Mouse (Mus musculus): ENCODE measurements at regions not wholly inside any gene's neighbourhood (a gene's known extent, or its start where the extent isn't known, plus 50 kb on each side); places are given as distances from the start of the nearest gene placed in this dataset.

DNA sequence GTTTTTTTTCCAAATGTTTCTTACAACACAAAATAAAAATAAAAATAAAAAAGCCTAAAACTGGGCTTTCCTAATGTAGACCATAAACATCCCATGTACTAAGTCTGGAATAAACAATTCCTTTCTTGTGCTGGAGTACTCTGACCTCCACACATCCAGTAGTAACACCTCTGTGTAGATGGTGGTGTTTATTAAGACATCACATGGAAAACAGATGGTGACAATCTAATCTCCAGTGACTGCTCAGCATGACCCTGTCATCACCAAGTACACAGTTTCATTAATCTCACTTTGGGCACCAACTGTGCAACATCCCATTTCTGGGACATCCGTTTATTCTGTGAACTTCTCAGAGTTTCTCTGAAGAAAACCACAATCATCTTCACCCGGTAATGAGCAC is 118.7 kb upstream of the Bank1 start:
- no peak for DNase-seq (ENCODE audit: low spot score in 2 of 2)

DNA sequence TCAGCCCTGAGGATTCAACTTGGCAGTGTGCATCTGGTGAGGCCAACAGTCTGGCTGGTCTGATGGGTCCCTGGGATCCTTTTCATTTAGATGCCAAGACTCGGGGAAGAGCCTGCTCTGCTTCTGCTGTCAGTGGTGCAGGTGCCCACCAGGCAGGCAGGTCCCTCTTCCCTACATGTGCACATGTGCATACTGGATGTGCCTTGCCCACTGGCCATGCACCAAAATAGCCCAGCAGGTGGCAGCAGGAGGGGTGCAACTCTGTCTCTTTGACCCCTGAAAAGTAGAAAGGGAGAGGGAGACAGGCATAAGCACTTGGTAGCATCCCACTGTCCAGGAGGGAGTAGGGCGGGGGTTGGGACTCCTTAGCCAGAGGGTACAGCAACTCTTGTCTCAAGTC is 116.2 kb upstream of the Bank1 start:
- DNase-seq (ENCODE audit: low spot score in 2 of 2) = no peak

DNA sequence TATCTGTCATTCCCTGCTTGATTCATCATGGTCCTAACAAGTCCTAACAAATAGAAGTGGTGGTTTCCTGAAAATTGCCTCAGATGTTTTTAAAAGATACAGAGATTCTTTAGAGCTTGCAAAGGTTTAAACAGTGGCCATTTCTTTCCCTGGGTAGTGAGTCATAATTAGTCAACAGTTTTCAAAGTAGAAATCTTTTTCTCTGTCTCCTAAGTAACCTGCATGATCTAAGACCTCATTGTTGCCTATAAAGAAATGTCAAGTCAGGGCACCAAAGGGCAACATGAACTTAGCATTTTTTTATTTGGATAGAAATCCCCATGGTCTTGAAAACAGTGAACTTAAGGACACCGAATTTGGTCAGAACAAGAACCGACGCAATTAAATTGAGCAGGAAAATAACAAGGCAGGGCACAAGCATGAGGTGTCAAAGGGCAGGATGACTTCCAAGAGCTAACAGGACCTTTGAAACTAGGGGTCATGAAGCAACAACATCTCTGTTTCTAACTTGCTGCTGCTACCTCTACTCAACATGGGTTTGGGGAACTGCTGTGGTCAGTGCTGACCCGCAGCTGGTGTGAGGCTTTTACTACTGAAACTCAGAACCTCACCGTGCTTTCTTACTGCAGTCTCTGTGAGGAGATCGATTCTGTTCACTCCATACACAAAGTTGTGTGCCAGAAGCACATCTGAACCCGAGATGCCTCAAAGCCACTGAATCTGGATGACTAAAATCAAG is 114.2 kb upstream of the Bank1 start:
- no peak for DNase-seq (ENCODE audit: low spot score in 2 of 2)

DNA sequence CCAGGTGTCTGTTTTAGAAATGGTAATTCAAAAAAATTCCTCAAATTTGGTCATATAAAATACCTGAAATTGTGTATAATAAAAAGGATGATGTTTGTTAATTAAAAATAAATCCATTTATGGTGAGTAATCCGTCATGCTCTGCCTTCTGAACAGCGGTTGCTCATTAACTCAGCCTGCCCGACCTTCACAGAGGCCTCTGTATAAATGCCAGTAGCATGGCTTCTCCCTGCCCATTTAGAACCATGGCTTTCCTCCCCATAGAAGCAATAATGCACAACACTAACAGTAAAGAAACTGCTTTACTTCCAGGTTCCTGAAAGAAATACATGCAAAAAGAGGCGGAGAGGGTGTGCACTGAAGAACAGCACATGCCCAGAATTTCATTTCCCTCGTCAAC is 113.5 kb upstream of the Bank1 start:
- DNase-seq (ENCODE audit: low spot score in 2 of 2) = no peak

DNA sequence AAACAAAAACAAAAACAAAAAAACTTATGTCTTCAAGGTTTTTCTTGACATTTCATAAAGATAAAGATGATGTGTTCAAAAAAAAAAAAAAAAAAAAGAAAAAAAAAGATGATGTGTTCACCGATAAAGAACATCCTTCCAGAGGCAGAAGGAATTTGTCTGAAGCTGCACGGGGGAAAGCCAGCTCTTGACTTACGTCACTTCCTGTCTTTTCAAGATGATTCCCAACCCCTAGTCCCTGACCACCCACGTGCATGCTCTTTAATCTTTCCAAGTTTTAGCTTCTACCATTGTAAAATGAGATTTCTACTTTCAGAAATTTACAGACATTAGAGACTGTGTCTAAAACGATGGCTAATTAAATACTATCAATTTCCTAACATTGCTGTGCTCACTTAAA is 108.5 kb upstream of the Bank1 start:
- no peak for DNase-seq (ENCODE audit: low spot score in 2 of 2)

DNA sequence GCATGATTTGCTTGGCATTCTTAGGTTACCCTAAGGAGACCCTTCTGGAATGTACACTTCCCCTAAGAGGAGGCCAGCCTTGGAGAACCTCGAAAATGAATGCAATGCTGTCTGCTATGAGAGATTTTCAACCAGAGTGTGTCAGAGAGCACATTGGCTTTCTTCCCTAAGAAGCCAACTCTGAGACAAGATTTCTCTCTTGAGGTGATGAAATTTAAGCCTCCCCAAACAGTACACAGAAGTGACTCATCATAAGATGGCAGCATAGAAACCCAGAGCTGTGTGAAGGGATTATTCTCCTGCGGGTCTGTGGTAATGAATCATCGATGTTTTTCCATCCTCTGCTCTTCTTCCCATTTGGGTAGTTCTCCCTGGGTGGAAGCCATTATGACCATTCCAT is 106.2 kb upstream of the Bank1 start:
- DNase-seq (ENCODE audit: low spot score in 2 of 2) = no peak

DNA sequence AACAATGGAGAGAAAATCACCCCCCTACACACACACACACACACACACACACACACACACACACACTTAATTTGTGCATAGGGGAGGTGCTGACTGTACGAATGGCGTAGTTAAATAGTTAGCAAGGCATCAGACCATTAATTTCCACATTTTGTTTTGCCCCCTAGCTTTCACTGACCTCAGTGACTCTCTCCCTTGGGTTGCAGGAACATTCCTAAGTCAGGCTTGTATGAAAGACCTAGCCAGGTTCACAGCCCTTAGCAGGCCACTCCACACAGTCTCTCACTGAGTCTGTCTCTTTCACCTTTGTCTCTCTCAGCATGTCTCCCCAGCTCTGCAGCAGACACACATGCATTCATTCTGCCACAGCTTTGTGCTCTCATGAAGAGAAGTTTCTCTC is 101.6 kb upstream of the Bank1 start:
- no peak for DNase-seq (ENCODE audit: low spot score in 2 of 2)

DNA sequence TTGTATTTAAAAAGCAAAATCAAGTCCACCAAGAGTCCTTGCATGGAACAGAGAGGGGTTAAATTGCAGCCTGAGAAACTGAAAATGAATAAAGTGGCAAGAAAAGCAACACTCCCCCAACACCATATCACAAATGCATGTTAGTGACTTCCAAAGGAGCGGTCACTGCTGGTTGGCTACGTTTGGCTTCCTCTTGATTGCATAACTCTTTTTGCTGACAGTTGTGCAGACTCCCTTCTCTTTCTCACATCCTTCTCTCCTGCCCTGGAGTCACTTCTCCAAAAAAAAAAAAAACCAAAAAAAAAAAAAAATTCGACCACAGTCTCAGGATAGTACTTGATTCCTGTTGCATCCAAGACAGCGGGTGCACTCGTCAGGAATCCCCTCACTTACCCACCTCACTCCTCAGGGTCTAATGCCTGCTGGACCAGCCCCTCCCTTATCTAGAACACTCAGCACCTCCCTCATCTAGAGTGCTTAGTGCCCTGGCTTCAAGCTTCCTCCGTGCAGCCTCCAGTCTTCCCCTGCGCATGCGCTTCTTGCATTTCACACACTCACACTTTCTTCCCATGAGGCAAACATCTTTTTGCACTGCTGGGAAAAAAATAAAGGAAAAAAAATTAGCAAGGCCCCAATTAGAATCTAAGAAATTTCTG is 100.8 kb upstream of the Bank1 start:
- DNase-seq (ENCODE audit: low spot score in 2 of 2) = peak; percentile 59 to 68

DNA sequence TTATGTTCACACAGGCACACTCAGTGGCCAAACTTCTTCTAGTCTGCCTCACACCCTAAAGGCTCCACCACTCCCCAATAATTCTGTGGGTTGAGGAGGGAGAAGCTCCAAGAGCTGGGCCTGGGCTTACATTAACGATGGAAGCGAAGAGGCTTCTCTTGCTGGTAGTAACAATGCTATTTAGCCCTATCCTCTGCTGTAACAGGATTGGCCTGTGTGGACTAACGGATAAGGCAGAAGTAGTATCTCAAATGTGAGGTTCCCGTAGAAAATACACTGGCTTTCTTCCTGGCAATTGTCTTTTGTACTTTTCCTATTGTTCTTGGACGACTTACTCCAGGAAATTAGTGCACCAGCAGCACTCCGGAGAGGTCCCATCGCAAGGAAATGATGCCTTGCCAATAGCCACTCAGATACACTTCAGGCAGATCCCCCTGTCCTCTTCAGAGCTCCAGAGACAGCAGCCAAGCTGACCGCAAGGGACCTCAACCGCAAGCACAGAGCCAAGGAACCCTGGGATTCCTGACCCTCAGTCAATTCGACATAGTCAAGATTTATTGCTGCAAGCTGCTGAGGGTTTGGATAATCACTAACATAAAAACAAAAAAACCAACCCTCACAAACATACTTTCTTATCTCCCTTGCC is 96.2 kb upstream of the Bank1 start:
- peak; percentile 53 to 68 for DNase-seq (ENCODE audit: low spot score in 2 of 2)

DNA sequence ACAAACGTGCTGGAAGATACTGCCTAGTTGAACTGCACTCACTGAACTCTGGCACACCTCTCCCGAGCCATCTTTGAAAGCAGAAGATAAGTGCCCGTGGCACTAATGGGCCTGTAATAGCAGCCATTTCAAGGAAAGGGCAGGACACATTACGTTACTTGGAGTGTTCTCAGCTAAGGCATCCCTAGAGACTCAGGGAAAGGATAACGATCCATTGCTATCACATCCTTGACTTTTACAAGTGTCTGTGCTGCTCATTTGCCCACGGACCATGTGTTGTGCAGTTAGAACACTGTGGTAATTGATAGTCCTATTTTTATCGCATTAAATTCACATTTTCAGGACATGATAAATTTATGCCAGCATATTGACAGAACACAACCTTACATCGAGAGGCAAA is 79.7 kb upstream of the Bank1 start:
- no peak for DNase-seq (ENCODE audit: low spot score in 2 of 2)

DNA sequence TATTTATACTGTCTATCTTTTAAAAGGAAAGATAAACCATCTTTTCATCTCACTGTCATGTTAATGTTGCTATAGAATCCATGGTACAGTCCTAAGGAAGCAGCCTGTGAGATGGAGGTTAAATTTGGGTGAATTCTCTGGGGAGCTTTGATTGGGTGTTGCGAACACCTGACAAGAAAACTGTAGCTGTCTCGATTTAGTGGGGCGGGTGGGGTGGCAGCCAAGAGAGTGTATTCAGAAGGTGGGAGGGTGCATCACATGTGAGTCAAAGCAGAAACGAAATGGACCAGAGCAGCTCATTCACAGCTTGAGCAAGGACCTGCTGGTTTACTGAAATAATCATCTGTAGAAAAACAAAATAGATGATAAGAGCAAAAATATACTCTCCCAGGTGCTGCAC is 57.4 kb upstream of the Bank1 start:
- no peak for DNase-seq (ENCODE audit: low spot score in 2 of 2)

DNA sequence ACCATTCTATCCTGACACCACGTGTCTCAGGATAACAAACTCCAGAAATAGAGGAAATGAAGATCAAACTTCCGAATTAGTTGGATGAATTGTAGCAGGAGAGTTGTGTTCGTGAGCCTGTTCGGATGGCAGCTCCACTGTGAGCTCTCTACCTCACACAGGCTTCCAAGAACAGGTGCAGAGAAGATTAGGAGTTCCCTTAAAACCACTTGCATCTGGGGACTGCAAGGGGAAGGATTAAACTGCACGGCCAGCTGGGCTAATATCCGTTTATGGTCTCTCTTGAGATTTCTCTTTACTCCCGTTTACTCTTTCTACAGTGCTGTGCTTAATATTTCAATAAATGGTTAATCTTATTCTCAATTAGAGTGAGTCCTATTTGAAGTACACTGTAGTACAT is 54.8 kb upstream of the Bank1 start:
- DNase-seq (ENCODE audit: low spot score in 2 of 2) = no peak

DNA sequence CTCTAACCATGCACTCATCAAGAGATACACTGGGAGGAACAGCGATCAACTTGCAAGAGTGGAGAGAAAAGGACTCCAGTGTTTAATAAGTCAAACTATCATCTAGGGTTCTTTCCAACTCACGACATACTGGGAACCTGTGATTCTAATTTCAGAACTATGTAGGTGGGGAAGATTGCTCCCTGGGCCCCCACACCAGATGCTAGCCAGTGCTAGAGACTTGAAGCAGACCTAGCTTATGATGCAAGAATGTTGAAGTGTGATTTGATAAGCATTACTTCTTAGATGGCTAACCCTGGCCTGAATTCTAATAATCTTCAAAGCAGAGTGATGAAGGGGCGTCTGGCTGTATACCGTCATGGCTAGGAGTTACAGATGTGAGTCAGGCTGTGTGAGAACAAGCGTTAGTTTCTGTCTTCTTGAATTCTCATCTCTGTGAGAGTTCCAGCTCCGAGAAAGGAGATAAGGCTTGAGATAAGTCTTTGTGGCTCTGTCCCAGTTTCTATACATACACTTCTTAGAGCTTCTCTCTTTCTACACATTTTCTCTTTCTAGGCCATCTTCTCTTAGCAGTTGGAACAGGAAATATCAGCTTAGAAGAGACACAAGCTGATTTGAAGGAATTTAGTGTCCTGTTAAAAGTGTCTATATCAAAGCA is 54.0 kb upstream of the Bank1 start:
- no peak for DNase-seq (ENCODE audit: low spot score in 2 of 2)

DNA sequence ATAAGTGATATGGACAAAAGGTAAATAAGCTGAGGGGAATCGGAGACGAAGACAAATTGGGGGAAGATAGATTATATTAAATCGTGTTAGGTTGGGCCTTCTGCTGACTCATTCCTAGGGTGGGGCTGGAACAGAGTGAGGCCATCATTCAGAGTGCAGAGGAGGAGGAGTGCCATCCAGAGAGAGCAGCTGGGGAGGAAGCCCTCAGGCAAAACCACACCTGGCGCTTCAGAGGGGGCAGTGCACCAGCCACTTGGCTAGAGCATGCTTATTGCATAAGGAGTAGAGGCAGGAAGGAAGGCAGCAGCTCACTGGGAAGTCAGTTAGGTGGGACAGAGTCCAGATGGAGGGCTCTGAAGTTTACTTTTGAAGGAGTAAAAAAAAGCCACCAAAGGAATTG is 51.0 kb upstream of the Bank1 start:
- no peak for DNase-seq (ENCODE audit: low spot score in 2 of 2)

Data from heart, adult 9 months (tissue).